Mouse (Mus musculus): ENCODE results near the gene Cradd. TPM values are rescaled to one million over a fixed set of nuclear protein-coding genes. Genes with fewer than 3 reads are reported as not detected.

Gene Cradd
- total RNA-seq, 1 experiment from 2014 or later = 19.1 TPM

GRCm38 (mm10) chr10:95269151-95269550 lies 54.8 kb downstream of the Cradd start:
- no peak for DNase-seq

DNA sequence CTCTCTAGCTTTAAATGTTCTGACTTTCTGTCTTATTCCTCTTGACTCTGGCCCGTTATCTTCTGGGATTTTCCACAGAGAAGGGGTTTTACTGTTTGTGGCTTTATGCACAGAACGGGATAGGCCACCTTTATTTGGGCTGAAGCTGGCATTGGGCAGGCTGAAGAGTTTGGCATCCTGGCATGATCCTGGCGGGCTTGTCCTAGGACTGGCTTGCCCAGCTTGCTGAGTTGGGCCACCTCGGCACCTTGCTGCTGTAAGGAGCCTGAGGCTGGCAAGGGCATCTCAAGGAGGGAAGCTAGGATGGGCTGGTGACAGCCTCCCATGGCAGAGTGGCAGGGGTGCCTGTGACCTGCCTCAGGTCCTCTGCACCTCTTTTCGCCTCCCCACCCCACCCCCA lies 55.6 kb downstream of the Cradd start:
- no peak for DNase-seq

DNA sequence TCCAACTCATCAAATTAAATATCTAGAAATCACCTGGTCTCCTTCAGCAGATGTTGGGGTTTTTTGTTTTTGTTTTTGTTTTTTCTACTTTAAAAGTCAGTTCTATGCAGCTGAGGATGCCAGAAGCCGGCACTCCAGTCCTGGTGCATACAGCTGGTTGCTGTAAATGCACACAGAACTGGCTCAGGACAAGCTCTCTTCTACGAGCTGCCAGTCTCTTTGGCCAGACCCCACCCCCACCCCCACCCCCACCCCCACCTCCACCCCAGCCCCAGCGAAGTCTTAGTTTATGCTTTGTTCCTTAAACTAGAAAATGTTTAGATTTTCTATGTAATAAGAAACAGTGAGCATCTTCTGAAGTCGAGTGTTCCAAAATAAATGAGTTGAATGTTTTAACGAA lies 57.0 kb downstream of the Cradd start:
- no peak for DNase-seq

- DNase-seq = no peak
Measured at GRCm38 (mm10) chr10:95266041-95266762, 57.7 kb downstream of the Cradd start.

DNA sequence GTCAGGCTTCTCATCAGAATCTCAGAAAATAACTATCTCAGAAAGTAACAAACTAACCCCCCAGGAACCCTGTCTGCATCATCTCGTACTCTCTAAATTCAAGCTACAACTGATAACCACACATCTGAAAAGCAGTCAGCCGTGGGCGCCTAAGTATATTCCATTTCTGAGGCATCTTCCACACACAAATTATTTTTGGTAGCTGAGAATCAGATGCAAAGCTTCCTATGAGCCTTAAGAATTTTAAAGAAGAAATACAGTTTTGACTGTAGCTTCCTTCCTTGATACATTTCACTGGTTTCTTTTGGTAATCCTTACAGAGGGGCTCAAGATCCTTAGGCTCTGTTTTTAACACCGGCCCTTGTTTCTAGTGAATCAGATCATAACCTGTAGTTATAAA lies 58.4 kb downstream of the Cradd start:
- no peak for DNase-seq

DNA sequence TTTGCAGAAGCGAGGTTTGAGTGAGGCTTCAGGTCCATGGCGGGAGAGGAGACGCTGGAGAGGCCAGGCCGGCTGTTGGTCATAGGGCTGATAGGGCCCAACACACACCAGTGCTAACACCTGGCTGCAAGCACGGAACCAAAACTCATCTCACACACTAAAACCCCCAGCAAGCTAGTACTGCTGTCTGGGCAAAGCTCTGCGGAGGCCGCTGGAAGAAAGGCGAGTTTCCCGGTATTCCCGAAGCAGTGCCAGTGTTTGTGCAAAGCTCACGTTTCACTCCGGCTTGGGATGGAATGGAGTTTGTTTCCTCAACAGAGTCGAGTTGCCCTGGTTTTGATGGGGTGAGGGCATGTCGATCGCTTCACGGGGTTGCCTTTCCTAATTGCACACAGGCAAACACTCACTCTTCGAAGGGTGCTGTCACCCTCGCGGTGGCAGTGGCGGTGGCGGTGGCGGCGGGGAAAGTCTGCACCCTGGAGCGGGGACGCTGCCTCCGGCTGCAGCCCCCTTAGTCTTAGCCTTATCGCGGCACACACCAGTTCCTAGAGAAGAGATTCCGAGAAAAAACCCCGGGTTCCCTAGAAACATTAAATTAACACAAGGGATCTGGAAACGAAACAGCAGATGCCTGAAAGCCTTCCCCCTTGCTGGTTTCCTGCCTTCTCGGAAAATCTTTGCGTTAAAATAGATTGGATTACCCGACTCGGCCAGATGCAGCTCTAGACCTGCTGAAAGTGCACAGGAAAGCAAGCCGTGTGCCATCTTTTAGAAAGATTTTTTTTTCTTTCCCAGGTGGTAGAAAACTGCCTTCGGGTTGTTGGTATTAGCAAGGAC lies 59.2 kb downstream of the Cradd start:
- DNase-seq = peak; percentile 48

DNA sequence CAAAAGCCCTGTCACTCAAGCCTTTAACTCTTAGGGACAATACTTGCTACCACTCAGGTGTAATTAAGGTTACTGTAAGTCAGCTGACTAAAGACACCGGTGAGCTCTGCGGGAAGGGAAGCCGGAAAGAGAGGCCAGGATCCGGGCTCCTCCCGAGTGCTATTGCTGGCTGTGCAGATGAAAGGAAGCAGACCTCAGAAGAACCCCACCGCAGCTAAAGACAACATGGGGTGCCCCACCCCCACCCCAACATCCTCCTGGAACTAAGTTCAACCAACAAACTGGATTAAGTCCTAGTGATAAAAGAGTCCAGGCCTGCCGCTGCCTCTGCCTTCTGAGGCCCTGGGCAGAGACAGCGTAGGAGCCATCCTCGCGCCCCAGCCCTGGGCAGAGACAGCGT lies 61.5 kb downstream of the Cradd start:
- no peak for DNase-seq

DNA sequence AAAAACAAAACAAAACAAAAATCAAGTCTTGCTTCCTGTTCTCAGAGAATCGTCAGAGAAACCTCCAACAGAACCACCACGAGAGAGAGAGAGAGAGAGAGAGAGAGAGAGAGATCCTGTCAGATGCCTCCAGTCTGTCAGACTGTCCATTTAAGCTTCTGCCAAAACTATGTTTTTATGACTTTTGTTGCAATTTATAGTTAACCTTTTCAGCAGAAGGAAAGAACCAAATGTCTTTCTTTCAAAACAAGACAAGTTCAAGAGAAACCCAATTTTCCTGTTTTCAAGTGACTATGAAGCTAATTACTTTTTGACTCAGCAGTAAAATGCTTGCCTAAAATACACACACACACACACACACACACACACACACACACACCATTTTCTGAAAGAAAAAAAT lies 62.7 kb downstream of the Cradd start:
- DNase-seq = no peak

DNA sequence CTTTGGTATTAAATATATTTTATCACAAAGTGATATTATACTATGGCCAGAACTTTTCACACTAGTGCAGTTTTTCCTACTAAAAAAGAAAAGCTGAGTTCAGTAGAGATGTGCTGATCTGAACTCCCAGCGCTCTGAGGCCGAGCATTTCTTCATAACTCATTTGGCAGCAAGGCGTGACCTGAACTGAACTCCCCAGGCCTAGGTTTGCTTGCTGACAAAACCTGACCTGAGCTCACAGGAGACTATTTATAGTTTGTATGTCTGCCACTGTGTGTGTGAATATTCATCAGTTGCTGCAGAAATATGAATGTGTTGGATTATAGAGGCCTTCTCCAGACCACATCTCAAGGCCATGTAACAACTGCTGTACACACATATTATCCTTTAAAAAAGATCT lies 63.5 kb downstream of the Cradd start:
- DNase-seq = peak; percentile 29

DNA sequence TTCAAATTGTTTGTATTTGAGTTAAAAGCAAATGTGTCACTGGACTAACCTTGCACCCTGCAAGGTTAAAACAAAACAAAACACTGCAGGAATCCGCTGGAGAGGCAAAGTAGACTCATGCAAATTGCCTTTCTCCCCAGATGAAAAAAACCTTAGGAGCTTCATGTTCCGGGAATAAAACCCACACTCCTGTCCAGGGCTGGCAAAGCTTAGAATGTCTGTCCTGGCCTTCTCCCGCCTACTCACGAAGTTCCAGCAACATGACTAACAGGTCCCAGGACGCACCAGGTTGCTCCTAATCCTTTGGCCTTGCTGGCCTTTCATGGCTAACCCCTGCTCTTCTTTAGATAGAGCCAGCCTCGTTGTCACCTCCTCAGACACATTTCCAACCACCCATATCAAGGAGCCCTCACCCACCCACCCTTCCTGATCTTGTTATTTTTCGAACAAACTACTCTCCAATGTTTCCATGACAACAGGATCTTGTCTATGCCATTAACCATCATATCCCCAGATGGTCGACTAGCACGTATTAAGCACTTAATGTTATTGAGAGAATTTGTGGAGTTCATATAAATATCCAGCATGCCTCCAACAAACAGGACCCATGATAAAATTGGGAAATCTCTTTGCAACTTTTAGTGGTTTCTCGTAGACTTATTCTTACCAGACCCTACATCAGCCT lies 65.3 kb downstream of the Cradd start:
- no peak for DNase-seq

DNA sequence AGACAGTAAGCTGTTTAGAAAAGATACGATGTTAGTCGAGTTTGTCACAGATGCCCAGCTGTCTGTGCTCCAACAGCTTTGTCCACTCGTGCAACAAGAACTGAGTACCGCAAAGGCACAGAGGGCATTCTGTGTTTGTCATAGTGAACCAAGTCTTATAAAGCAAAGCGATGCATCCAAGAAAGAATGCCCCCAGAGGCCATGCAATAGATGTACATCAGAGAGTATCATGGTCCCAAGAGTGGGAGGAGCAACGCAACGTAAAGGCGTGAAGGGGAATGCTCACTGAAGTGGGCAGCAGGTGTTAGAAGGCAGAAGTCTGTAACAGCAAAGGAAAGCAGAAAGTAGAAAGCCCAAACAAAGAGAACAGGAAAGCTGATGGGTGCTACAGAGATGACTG lies 66.0 kb downstream of the Cradd start:
- no peak for DNase-seq

DNA sequence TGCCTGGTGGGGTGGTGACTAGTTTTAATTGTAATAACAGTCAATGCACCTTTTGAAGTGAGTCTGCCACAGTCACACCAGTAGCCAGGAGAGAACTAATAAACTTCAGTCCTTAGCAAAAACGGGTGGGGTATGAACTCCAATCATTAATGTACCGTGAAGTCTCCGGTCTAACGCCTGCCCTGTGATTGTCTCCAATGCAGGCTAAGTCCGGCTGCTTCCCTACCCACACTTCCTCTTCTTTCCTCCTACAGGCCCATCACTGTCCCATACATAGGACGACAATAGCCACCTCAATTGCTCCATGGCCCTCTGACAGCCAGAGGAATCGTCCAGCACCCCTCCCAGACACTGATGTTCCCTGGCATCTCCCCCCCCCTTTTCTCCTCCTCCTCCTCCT lies 67.8 kb downstream of the Cradd start:
- no peak for DNase-seq

- DNase-seq = no peak
Measured at GRCm38 (mm10) chr10:95255018-95255680, 68.8 kb downstream of the Cradd start.

DNA sequence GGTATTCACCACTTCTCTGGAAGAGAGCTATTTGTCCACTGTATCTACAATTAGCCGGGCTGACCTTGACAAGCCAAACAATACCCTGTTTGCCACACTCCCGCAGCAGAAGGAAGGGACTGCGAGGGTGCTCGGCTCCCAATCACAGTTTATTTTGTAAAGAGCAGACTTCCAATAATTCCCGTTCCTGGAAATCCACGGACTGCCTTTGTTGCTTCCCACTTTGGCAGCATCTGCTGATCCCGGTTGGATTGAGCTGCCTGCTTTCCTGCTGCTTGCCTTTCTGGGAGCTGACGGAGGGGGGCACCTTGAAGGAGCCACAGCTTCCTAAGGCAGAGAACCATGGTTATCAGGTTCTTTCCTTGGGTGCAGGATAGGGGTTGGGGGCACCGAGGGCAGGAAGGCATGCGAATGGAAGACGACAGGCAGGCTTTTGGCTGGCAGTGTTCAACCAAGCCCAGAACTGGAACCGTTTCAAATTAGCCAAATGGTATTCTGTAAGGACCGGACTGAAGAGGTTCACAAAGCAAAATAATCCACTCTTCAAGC lies 69.4 kb downstream of the Cradd start:
- DNase-seq = no peak

DNA sequence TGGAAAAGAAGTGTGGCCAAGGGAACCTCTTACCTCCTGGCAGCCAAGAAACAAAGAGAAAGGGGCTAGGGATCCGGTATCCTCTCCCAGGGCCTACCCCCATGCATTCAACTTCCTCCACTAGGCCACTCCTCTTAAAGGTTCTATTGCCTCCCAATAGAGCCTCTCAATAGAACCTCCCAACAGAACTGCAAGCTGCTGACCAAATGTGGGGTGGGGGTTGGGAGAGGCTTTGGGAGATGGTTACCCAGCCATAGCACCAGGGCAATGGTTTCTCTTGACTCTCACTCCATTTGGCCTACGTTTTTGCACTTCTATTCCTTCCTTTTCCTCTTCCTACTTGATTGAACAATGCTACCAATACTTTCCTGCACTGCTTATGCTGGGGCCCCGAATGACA lies 69.9 kb downstream of the Cradd start:
- no peak for DNase-seq

DNA sequence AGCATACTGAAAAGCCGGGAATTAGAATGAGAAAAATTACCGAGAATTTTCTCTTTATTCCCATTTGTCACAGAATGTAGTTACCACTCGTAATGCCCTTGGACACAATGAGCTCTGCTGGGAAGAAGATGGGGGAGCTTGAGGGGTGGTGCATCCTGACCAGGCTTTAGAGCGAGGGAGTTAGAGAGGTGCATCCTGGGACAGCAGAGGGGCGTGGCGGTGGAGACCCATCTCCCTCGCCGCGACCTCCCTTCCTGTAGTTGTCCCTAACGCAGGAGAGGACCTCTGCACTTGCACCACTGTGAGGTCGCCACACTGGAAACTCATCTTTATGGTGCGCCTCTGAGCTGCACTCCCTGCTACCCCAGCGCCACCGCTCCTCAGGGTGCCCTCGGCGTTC lies 72.3 kb downstream of the Cradd start:
- DNase-seq = no peak

DNA sequence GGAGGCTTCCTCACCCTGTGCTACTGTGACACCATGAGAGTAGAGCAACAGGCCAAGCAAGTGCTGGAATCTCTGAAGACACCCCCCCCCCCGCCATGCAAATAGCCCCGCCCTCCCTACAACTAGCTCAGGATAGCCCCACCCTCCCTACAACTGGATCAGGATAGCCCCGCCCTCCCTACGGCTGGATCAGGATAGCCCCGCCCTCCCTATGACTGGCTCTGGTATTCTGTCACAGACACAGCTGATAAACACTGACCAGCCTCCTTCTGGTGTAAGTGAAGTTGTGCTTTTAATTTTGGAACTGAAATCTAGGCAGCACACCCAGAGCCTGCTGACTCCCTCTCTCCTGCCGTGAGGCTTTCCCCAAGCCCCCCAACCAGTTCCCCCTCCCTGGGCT lies 75.6 kb downstream of the Cradd start:
- DNase-seq = no peak

DNA sequence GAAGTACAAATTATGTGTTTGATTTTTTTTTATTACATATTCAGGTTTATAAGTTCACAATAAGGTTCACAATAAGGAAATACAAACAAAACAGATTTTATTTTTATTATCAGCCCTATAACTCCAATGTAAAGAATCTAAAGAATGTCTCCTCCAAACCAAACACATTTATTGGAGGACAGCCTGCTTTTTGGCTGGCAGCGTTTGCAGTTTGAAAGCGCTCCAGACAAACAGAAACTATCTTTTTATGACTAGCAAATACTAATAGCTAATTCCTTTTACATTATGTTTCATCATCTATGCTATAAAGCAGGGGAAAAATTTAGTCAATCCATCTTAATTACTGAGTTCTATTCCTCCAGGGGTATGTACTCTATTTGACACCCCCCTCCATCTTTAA lies 77.2 kb downstream of the Cradd start:
- DNase-seq = no peak

GRCm38 (mm10) chr10:95245680-95245982 lies 78.3 kb downstream of the Cradd start:
- no peak for DNase-seq

GRCm38 (mm10) chr10:95244961-95245679 lies 78.8 kb downstream of the Cradd start:
- DNase-seq = no peak

DNA sequence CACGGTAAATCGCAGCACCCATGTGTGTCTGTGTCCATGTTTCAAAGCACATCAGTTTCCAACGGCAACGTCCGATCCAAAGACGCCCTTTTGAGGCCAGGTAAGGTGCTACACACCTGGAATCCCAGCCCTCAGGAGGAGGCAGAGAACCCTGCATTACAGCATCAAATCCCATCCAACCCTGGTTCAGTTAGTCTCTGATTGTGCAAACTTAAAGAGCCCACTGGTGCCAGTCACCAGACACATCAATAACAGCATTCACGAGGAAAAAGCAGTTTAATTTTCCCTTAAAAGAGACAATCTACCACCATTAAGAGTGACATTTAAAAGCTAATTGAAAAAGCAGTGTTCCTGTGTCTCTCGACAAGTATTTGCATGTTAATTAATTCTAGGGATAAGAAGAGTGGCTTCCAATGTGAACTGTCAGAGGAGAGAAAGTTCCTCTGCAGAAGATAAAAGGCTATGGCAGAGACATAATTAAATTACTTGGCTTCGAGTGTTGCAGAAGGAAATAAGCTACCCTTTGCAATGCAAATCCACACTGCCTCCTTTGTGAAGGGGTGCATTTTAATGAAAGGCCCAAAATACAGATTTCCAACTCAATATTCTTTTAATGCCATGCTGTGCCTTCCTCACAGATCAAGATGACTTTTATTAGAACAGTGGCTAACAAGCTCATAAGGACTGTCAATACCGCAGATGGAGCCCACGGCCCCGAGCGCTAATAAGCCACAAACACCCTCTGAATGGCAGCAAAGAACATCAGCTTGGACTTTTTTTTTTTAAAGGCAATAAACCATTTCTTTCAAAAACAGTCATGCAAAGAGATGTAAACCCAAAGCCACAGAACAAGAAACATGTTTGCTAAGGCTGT lies 84.5 kb downstream of the Cradd start:
- DNase-seq = no peak

All from adrenal gland, postnatal 25 days (tissue).